In the genomic region with DNA sequence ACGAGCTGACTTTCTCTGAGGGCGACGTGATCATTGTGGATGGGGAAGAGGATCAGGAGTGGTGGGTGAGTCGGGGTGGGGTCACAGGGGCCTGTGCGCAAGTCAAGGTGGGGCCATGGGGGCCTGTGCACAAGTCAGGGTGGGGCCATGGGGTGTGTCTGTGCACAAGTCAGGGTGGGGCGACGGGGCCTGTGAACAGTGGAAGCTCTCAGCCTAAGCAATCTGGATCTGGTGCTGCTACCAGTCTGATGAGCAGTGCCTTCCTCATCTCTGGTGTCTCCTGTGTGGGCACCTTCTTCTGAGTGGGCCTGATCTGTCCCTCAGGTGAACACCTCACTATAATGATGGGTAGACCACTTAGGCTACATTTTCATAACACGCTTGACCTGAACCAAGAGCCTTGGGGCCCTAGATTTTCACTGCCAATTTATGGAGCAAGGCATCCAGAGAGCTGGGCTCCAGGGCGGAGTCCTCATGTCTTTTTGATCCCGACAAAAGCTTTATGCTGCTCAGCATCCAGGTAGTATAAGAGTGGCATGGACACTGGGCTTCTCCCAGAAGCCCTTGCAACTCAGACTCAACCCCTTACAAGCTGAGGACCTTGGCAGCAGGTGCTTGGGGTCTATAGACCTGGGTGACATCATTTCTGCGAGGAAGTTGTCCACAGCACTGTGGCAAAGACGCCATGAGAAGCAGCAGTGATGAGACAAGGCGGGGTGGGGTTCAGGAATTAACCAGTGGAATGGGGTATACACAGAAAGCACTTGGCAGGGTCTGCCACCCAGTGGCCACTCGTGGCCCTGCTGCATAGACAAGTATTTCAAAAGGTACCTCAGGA, we compare ENCODE assay signal across 8 mouse cellular contexts. TPM values are rescaled to one million over a fixed set of nuclear protein-coding genes. Genes with fewer than 3 reads are reported as not detected.
DNase-seq lines count a peak whose midpoint lies in the region.

No protein-coding gene starts in this region.

- intact Hi-C loops in left cerebral cortex, postnatal 36 days (cut with DNase I), result no loop called here

- DNase-seq in urinary bladder, postnatal 25 days (ENCODE audit: low spot score), result peak; percentile 30
- no peak for DNase-seq in urinary bladder, adult 2 months (ENCODE audit: low spot score)
- DNase-seq in embryo, embryonic 9.5 days (ENCODE audit: extremely low spot score), result peak; percentile 40
- peak; percentile 96 for DNase-seq in heart, adult 11 months
- DNase-seq in kidney, adult 11 months, result peak; percentile 54
- DNase-seq in left cerebral cortex, postnatal 36 days (ENCODE audit: low spot score in 2 of 2), result peak; percentile 58
- peak; percentile 61 for DNase-seq in mesoderm, embryonic 11.5 days (ENCODE audit: low read depth, low spot score)
- peak; percentile 24 to 30 for DNase-seq in spleen, postnatal 36 days (ENCODE audit: low spot score in 2 of 2)

RNA-seq across cellular contexts. Expression of gene Cpsf3, which starts 19.0 kb away (rescaled TPM):
- polyA plus RNA-seq in urinary bladder, adult 2 months (2012; rRNA removed), result 46.1 and 52.6 TPM in 2 replicates
- 10 to 100 TPM; 42.2 to 47.4 TPM for total RNA-seq in left cerebral cortex, postnatal 36 days (2021)

RNA-seq across cellular contexts. Expression of gene Itgb1bp1, which starts 19.9 kb away (rescaled TPM):
- 34.5 and 34.6 TPM in 2 replicates for polyA plus RNA-seq in urinary bladder, adult 2 months (2012; rRNA removed)
- 10 to 100 TPM; 31.2 to 34.3 TPM for total RNA-seq in left cerebral cortex, postnatal 36 days (2021)

RNA-seq across cellular contexts. Expression of gene Iah1, which starts 50.0 kb away (rescaled TPM):
- 106 and 150 TPM in 2 replicates for polyA plus RNA-seq in urinary bladder, adult 2 months (2012; rRNA removed)
- 10 to 100 TPM; 12.7 to 14.5 TPM for total RNA-seq in left cerebral cortex, postnatal 36 days (2021)
